Mouse (Mus musculus) heart, postnatal 10 days (tissue): Measurements from ENCODE around the gene Taf1b. TPM values are rescaled to one million over a fixed set of nuclear protein-coding genes. Genes with fewer than 3 reads are reported as not detected.
"Not testable (repeated sequence)": the region's sequence is repeated elsewhere in the genome, so short reads cannot be mapped to it uniquely, and the experiment has no call there.

ENCODE experiments used
- DNase-seq, 2 experiments: peaks; one replicate each; pipeline ENCODE4 v3.0.0; 2021
- intact Hi-C: fragments of 180-260 bp; cut with DNase I; formaldehyde crosslinking; loops from one replicate; pipeline ENCODE4 v1.15.1; 2025
- total RNA-seq, 2 experiments: library from RNA; stranded (reverse); gene quantifications; 2 replicates each; pipeline ENCODE4 v1.2.3; 2021

Taf1b gene
- total RNA-seq = 10 to 100 TPM; 12.2 to 12.5 TPM

DNA sequence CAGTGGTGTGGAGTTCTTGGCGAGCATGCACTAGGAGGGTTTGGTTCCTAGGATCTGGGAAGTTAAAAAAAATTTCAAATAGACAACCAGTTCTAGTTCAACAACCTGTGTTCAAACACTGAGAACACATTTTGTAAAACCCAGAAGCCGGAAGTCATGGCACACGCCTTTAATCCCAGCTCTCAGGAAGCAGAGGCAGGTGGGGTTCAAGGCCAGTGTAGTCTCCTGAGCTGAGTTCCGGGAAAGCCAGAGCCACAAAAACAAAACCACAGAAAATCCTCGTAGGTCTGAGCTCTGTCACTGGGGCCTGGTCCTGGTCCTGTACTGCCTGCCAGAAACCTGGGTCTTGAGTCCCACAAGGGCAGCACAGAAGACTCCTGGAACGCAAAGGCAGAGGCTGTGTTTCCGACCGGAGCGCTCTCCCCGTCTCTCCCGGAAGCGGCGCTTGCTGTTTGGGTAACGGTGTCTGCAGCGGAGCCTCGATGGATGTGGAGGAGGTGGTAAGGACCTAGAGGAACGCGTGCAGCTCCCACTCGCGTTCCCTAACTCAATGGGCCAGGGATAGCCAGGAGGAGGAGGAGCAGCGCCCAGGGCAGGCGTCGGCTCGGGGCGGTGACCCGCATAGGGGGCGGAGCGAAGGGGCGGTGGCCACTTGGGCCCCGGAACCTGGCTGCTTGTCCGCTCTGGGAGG is at the start of gene Taf1b:
Gene Taf1b, plus strand, starts transcription at position 210 of the 691 bp plus-strand sequence.
- peak; percentile 87 to 93 for DNase-seq

DNA sequence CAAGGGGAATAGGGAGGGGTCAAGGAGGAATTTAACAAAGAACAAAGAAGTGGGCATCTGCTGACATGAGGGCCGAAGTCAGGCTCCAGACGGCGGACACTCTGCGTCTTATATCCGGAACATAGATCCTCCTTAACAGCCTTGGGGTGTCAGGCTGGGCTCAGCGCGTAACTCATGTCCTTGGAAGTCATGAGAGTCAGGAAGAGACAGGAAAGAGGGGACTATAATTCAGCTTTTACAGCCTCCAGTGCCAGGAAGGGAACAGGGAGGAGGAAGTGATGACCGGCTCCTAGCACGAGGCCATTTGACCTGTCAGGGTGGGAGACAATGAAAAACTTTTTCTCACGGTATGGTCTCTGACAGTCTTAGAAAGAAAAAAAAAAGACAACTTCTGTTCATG is 37.8 kb upstream of the Taf1b start:
- DNase-seq = no peak
- intact Hi-C loops = no loop called here

More for the DNA sequence above, at the start of gene Taf1b:
- intact Hi-C loops = loop anchor here (5.0 kb wide), 1 partner anchor 74 kb away; the partner anchor contains the start of gene Grhl1

DNA sequence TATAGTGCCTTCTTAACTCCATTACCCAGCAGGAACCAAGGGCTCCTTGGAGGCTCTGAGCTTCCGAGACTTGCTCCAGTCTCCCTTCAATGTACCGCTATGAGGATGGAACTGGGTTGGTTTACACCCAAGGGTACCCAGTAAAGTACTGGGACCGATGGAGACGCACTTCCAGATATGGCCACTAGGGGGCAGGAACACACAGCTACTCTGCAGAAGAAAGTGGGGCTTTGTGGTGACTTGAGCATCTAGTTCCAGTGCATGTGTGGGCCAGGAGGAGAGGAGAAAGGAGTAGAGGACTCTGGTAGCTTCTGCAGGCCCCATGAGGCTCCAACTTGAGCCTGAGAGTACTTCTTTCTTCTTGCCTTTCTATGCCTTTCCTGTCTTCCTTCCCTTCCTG is 36.0 kb upstream of the Taf1b start:
- DNase-seq = peak in 1 of 2 experiments; percentile 18
- intact Hi-C loops = not testable (repeated sequence)

DNA sequence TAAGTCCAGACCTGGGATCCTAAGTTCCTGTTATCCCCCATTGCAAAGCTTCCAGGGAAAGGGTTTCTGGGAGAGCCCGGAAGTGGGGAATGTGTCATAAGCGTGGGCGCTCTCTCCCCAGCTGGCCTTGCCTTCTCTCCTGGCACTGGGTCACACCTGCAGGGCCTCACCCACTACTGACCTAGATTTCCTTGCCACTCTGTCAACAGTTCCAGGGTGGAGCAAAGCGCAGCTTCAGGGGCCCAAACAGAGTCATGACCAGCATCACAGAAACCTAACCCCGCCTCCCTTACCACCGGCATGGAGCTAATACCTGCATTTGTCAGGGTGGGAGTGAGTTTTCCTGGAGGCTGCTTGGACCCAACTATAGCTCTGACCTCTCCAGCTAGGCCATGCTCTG is 34.7 kb upstream of the Taf1b start:
- intact Hi-C loops, DNase-seq: not testable (repeated sequence)

DNA sequence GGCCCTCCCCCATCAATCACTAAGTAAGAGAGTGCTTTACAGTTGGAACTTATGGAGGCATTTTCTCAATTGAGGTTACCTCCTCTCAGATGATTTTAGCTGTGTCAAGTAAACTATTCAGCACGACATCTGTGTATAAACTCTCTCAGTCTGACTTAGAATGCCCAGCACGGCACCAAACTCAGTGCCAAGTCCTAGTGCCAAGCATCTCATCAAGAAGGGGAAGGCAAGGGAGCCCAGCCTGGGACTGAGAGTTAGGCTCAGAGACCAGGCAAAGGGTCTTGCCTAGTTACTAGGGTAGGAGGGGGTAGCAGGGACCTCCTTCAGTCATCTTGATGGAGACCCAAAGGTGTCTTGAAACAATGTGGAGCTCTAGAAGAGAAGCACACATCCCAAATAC is 29.2 kb upstream of the Taf1b start:
- DNase-seq = no peak
- intact Hi-C loops = no loop called here

DNA sequence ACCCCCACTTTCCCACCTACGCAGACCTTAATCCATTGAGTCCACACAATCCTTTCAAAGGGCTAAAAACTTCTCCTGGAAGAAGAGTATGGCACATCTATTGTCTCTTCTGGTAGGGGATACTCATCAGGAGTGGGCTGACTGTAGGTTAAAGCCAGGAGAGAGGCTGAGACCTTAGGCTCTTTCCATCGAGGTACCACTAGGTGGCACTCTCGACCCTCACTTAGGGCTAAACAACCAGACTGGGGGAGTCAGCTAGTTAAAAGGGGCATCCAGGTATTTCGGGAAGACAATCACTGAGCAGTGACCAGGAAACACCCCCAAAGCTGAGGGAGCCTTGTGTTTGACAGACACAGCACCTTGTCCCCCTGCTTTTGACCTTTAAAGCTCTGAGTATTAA is 27.2 kb upstream of the Taf1b start:
- DNase-seq = peak; percentile 65 to 77
- intact Hi-C loops = loop anchor here (1.0 to 10.0 kb wide), 3 partner anchors 130 to 334 kb away; no protein-coding TSS in a partner anchor

DNA sequence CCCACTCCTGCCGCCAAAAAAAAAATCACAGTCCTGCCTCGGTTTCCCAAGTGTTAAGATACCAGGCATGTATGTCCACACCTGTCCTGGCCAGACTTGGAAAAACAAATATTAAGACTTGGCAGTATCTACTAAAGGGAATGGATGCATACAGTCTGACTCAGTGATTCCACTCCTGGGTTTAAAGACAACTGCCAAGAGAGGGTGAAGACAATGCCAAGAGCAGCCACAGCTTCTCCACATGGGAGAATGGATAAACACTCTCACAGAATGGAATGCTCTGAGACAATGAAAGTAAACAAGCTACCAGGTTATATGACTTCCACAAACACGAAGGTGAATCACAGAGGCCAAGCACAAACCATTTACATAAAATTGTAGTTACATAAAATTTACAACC is 24.9 kb upstream of the Taf1b start:
- intact Hi-C loops = loop anchor here (10.0 kb wide), 1 partner anchor 332 kb away; no protein-coding TSS in a partner anchor
- DNase-seq = no peak

DNA sequence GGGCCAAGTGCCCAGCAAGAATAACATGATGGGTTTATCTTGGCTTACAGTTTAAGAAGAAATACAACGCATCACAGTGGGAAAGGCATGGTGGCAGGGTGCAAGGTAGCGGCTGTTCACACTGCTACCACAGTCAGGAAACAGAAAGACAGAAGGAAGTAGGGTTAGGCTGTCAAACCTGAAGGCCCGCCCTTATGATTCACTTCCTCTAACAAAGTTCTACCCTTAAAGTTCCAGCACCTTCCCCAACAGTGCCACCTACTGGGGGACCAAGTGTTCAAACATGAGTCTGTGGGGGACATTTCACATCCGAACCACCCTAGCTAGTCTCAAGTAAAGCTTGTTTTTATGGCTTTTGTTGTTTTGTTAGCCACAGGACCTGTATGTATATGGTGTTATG is 13.2 kb upstream of the Taf1b start:
- intact Hi-C loops = no loop called here
- DNase-seq = no peak

DNA sequence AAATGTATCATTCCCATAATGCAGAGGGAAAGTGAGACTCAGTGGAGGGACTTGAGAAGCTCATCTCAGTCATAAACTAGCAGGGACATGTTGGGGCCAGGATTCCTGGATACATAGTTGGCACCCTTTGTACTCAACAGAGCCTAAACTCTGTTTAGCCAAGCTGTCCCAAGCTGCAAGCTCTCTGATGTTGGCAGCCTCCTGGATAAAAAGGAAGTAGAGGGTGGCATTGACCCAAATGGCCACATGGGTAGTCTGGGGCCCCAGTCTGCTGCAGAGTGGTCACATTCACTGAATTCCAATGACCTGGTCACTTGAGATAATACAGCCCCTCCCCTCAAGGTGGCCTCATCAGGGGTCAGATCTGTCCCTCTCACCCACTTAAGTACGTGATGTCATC is 11.3 kb upstream of the Taf1b start:
- peak; percentile 13 to 36 for DNase-seq
- intact Hi-C loops = no loop called here

DNA sequence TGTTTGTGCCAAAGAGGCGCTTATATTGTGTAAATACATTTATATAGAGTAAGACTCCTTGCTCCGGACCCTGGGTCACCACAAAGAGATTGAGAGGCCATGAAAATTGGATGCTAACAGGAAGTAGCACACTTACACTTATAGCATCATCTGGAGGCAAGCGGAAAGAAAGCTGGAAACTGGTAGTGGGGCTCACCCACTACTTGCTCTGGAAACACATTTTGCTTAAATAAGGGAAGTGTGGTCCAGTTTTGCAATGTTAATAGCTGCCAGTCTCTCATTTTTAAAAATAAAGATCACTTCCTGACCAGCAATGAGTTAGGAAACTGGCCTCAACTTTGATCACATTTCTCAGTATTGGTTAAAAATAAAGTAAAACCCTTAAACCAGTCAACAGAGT is 5.7 kb upstream of the Taf1b start:
- intact Hi-C loops, DNase-seq: not testable (repeated sequence)

DNA sequence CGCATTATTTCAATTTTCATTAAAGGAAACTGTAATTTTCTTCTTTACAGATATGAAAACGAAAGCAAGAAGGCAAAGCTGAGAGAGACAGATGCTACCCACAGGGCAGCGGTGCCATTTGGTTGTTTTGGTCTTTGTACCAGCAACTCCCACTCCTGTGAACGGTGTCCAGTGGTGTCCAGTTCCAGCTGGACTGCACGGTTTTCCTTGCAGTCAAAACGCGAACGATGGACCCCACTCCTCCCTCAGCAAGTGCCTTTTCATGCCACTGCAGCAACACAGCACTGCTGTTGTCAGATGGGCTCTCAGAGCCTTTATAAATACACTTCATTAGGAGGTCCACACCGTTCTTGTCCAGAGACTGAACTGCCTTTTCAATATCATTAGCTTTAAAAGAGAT is 5.1 kb upstream of the Taf1b start:
- intact Hi-C loops = no loop called here
- DNase-seq = no peak

DNA sequence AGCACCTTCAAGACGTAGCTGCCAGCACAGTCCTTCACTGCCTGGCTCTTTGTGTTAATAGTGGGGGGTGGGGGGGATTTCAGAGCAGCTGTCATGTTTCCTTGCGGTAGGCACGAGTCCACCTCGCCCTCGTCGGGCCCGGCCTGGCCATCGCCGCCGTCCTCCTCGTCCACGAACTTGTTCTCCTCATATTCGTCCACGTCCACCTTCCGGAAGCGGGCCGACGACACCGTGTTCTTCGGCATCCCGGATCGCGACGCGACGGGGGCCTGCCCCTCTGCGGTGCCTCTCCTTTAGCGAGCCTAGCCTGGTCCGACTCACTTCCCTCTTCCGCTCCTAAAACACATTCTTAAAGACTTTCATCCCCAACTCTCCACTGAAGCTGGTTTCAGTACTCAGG is 4.7 kb upstream of the Taf1b start:
- DNase-seq = peak; percentile 15 to 26
- intact Hi-C loops = no loop called here

DNA sequence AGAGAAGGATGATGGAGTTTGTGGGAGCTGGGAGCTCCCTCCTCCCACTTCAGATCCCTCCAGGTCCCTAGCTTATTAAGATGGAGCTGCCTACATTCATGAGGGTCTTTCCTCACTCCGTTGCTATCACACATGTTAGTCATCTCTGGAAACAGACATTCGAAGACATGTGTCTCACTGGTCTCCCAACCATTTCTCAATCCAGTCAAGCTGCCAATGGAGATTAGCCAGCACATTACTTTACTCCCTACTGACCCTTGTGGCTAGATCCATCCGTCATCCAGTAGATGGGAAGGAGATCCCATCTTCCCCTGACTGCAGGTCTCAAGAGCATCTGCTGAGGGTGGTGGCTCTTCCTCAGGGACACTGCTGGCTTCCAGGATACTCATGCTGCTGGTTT is 3.4 kb upstream of the Taf1b start:
- DNase-seq = not testable (repeated sequence)
- intact Hi-C loops = loop anchor here (5.0 kb wide), 1 partner anchor 78 kb away; the partner anchor contains the start of gene Grhl1

DNA sequence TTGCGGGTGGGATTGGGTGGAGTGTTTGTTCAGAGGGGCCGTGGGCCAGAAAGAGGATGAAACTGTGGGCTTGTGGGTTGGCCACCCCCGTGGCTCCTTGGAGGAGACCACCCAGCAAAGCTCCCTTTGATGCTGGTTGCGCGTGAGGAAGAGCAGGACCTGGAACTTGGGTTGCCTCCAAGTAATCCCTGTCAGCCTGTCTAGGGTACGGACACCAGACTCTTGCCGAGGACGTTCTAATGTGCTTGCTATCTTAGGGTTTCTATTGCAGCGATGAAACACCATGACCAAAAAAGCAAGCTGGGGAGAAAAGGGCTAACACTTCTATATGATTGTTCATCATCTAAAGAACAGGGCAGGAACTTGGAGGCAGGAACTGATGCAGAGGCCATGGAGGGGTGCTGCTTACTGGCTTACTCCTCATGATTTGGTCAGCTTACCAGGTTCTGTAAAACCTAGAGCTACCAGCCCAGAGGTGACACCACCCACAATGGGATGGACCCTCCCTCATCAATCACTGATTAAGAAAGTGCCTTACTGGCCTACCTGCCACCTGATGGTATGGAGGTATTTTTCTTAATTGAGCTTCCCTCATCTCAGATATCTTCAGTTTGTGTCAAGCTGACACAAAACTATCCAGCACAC is 804 bp downstream of the Taf1b start:
- intact Hi-C loops = loop anchor here (5.0 kb wide), 1 partner anchor 73 kb away; the partner anchor contains the start of gene Grhl1
- DNase-seq = not testable (repeated sequence)

DNA sequence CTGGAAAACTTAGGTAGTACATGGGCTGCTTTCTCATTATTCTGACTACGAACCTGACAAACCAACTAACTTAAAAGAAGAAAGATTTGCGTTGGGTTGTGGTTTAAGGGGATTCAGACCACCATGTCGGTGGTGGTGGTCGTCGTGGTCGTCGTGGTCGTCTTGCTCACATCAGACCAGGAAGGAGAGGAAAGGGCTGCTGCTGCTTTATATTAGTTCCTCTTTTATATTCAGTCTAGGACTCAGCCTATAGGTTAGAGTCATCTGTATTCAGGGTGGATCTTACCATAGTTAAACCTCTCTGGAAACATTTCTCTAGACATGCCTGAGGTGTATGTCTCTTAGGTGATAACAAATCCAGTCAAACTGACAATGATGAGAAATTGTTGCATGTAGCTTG is 19.0 kb downstream of the Taf1b start:
- DNase-seq = no peak
- intact Hi-C loops = no loop called here

DNA sequence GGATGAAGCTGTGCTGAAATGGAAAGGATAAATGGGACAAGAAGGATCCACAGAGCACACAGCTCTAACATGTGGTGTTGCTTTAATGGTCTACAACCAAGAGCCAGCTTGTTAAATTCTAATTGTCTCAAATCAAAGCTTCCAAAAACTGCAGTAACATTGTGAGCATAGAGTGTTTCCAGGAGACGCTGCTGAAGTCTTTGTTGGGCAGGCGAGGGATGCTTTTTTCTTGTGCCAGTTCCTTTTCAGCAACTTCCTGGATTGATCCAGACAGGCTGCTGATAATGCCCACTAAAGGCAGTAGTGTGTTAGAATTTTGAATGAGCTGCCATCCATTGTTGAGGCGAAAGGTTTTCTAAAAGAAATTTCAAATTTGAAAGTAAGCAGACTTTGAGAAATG is 22.9 kb downstream of the Taf1b start:
- intact Hi-C loops = no loop called here
- no peak for DNase-seq

DNA sequence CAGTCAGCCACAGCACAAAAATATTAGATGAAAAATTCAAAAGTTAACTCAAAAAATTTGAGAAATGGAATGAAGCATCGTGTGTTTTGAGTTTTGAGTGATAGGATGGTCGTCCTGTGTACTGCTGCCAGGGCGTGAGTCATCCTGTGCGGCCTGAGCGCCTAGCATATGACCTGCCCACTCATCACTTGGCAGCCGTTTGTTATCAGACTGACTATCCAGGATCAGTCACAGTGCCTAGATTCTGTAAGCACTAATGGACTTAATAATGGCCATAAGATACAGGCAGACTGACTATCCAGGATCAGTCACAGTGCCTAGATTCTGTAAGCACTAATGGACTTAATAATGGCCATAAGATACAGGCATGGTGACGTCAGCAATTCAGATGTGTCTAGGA is 26.9 kb downstream of the Taf1b start:
- intact Hi-C loops, DNase-seq: not testable (repeated sequence)

DNA sequence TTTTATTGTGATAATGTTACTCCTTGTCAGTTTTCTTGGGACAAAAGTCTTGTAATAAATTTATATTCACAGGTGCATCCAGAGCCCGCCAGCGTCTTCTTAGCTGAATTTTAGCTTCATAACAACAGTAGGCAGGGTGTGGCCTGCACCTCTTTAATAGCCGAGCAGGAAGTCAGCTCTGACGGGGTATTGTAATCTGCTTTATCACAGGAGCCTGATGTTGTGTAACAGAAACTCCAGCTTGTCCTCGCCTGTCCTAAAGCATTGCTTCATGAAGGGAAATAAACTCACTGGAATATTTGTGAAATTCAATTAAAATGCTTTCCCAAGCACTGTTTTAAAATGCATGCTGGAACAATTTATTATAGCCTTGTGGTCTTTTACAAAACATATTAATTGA is 38.2 kb downstream of the Taf1b start:
- no peak for DNase-seq
- intact Hi-C loops = no loop called here

DNA sequence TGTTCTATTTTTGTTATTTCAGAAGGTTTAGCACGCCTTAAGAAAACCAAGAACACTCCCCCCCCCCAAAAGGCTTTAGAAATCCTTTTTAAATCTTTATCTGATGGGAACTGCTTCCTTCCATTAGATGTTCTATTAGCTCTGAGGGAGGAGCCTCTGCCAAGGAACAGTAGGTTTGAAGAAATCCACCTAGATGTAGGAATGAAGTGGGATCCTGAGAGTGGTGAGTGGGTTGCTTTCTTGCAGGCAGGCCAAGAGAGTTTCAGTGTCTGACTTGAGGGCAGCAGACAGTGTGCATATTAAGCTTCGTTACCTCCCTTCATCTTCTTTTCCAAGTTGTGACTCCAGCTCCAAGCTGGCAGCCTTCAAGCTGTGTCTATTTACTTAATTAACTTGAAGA is 39.0 kb downstream of the Taf1b start:
- intact Hi-C loops = no loop called here
- no peak for DNase-seq

DNA sequence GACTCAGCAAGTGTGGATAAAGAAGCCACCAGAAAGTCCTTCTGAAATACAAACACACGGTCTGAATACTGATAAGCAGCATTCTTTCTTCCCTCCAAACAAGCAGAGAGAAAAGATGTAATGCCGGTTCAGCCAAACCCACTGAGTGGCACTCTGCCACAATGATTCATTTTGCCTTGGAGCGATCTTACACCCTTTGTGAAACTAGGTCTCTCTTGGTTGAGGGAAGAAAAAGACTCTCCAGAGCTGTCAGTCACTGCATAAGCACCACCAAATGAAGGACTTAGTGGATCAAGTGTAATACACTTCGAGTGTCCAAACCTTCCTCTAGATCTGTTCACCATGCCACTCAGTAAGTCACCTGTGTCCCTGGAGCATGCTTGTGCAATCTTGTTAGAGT is 39.8 kb downstream of the Taf1b start:
- peak; percentile 37 to 58 for DNase-seq
- intact Hi-C loops = no loop called here

DNA sequence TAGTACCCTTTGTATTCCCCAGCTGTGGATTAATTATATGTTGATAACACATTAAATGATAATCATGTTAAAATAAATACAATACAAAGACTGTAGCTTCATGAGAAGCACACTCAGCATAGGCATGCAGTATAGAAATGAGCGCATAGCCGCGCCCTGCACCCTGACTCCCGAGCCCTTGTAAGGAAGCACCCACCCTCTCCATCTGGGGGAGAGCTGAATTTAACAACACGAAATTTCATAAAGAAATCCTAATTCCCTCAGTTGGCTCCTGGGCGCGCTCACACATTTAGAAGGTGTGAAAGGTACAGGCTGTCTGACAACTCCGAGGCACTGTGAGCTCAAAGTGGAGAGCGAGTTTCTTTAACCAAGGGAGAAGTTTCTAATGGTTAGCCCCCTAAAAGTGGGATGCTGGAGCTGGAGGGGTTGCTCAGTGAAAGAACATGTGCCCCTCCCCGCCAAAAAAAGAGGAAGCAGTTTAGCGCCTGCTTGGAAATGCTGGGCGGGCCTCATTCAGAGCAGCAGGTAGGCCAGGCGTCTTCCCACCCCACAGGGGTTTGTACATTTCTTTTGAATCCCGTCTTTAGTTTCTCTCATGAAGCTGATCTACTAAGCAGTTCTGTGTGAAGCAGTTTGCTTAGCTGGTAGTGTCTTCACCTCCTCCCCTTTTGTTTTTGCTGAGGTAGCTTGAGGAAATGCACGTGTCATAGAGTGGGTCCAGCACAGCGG is 43.4 kb downstream of the Taf1b start:
- intact Hi-C loops = no loop called here
- no peak for DNase-seq
